Comparison of ENCODE assay signal across 9 mouse cellular contexts in the genomic region with DNA sequence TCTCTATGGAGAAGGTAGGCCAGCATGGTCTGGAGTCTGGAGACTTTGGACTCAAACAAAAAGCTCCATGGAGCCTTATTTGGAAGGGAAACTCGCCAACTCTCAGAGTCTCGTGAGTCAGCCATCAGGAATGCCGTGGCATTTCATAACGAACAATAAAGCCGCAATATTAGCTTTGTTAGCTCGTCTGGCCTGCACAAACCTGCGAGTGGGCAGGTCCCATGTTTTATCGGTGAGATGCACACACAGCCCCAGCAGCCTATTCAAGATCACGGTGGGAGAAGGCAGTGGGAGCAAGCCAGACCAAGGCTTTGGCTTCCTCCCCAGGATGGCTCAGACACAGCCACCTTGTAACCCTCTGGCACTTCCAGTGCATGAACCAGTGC.
DNase-seq lines count a peak whose midpoint lies in the region; ATAC-seq and TF ChIP-seq lines count a peak whose summit lies in the region.
"Had no signal": no experiment of that assay in that cellular context is flagged by ENCODE, and none has a peak within 500 bp of the region (broad histone marks: within the 10 kb centered on the region; RNA-seq: fewer than 3 reads in every experiment).

No protein-coding gene starts in this region.

- no peak for TF ChIP-seq CTCF in gastrocnemius, adult 2 months (IDR thresholded peaks at IDR 0.05)

- no peak for TF ChIP-seq POLR2A in limb, embryonic 14.5 days (IDR thresholded peaks at IDR 0.05; ENCODE audit: borderline replicate concordance, extremely low read depth, insufficient read depth, insufficient read length)

- no peak overlapping the region for H3K9ac ChIP-seq in limb, embryonic 14.5 days (ENCODE audit: low read depth, low read length, severe bottlenecking)
- H3K9ac ChIP-seq: liver, embryonic 13.5 days had no signal

- H3K27me3 ChIP-seq in limb, embryonic 14.5 days (ENCODE audit: control insufficient read depth, insufficient read depth, low read length) = no peaks in the 10 kb centered on the region
- H3K27me3 ChIP-seq: liver, embryonic 13.5 days had no signal

- intact Hi-C loops in gastrocnemius, adult 2 months (cut with DNase I) = loop anchor here (2.0 kb wide), 1 partner anchor 24 kb away; no protein-coding TSS in a partner anchor

- peak overlapping the region; percentile 86 for H3K27ac ChIP-seq in gastrocnemius, adult 2 months
- H3K27ac ChIP-seq in limb, embryonic 14.5 days (replicated peaks; ENCODE audit: low read depth, low read length) = peak overlapping the region; percentile 43; the same call in 1 of the 2 replicates
- H3K27ac ChIP-seq: liver, embryonic 13.5 days had no signal

- peaks cover 22% of the 10 kb centered on the region for H3K4me1 ChIP-seq in limb, embryonic 14.5 days (ENCODE audit: control insufficient read depth, insufficient read depth, low read length)

- no peak overlapping the region for H3K4me2 ChIP-seq in limb, embryonic 14.5 days (replicated peaks; ENCODE audit: low read depth, low read length, severe bottlenecking)
- H3K4me2 ChIP-seq: liver, embryonic 13.5 days had no signal

- DNase-seq in urinary bladder, adult 18-20 months (ENCODE audit: low spot score in 2 of 2) = peak; percentile 57 to 73
- DNase-seq in urinary bladder, postnatal 10 days (ENCODE audit: low spot score) = no peak
- DNase-seq in gastrocnemius, adult 2 months = peak; percentile 84
- DNase-seq in limb, embryonic 14.5 days (ENCODE audit: low spot score) = peak; percentile 69
- no peak for DNase-seq in thymus, postnatal 25 days
- no peak for DNase-seq in frontal cortex, postnatal 14 days (ENCODE audit: low spot score in 2 of 2)
- no peak for DNase-seq in frontal cortex, postnatal 25 days (ENCODE audit: low spot score in 2 of 2)
- no peak for DNase-seq in retina, postnatal 1 day
- DNase-seq: liver, embryonic 13.5 days had no signal

- no peaks in the 10 kb centered on the region for H3K36me3 ChIP-seq in limb, embryonic 14.5 days (ENCODE audit: control insufficient read depth, insufficient read depth, low read length)
- H3K36me3 ChIP-seq: liver, embryonic 13.5 days had no signal

- no peak; the same call in 1 of the 2 replicates for ATAC-seq in limb, embryonic 14.5 days (ENCODE audit: low FRiP score, low read depth)

- 32% methylated on average over 9 of the region's 9 CpGs for WGBS in limb, embryonic 14.5 days

- H3K4me3 ChIP-seq in gastrocnemius, adult 2 months = peak overlapping the region; percentile 23; the same call in 1 of the 2 replicates
- H3K4me3 ChIP-seq in limb, embryonic 14.5 days (replicated peaks; ENCODE audit: low read length) = no peak overlapping the region
- H3K4me3 ChIP-seq: liver, embryonic 13.5 days had no signal

- H3K9me3 ChIP-seq in limb, embryonic 14.5 days (ENCODE audit: control insufficient read depth, low read length) = peaks cover 5% of the 10 kb centered on the region
- H3K9me3 ChIP-seq: liver, embryonic 13.5 days had no signal

Comparison
In these comparisons a context has a peak if more than half of its experiments do, and no peak if none do; other contexts are left out.
1. DNase-seq: peak in urinary bladder, adult 18-20 months (2 of 2), gastrocnemius, adult 2 months (single experiment) and limb, embryonic 14.5 days (single experiment); none in urinary bladder, postnatal 10 days (single experiment), thymus, postnatal 25 days (single experiment), frontal cortex, postnatal 14 days (0 of 2), frontal cortex, postnatal 25 days (0 of 2) and retina, postnatal 1 day (single experiment).